Mouse (Mus musculus) lung, embryonic 16.5 days (tissue): ENCODE measurements around the gene Sepsecs. TPM values are rescaled to one million over a fixed set of nuclear protein-coding genes. Genes with fewer than 3 reads are reported as not detected.
A peak's percentile ranks its signal among the peaks of the same experiment; 100 is the strongest.

Source experiments
- ATAC-seq: fragments of 200-750 bp; cut with Nextera tagmentation; 2 replicates; pipeline ENCODE4 v1.8.0; 2017; ENCODE audit warnings: low read depth, mild to moderate bottlenecking, moderate library complexity
- H3K27ac ChIP-seq: fragments of 300-500 bp; sonication (generic); 2 replicates; pipeline ENCODE4 v1.5.1; 2014; ENCODE audit warnings: mild to moderate bottlenecking, control low read depth, low read length
- H3K27me3 ChIP-seq: fragments of 300-500 bp; sonication (generic); 2 replicates; pipeline ENCODE4 v1.6.1; 2014; ENCODE audit warnings: low read depth, low read length, mixed read lengths; ENCODE audit not compliant: control insufficient read depth, insufficient read depth
- H3K36me3 ChIP-seq: fragments of 300-500 bp; sonication (generic); 2 replicates; pipeline ENCODE4 v1.6.1; 2014; ENCODE audit warnings: low read length; ENCODE audit not compliant: control insufficient read depth, insufficient read depth
- H3K4me1 ChIP-seq: fragments of 300-500 bp; sonication (generic); replicated peaks from 2 replicates; pipeline ENCODE4 v1.6.1; 2014; ENCODE audit warnings: low read length, mixed read lengths; ENCODE audit not compliant: control insufficient read depth, insufficient read depth
- H3K4me2 ChIP-seq: fragments of 300-500 bp; sonication (generic); 2 replicates; pipeline ENCODE4 v1.6.1; 2014; ENCODE audit warnings: low read depth, low read length, control low read depth
- H3K4me3 ChIP-seq: fragments of 300-500 bp; sonication (generic); 2 replicates; pipeline ENCODE4 v1.5.1; 2014; ENCODE audit warnings: mild to moderate bottlenecking, low read length, control low read depth
- H3K9ac ChIP-seq: fragments of 300-500 bp; sonication (generic); 2 replicates; pipeline ENCODE4 v1.6.1; 2014; ENCODE audit warnings: low read length, control low read depth
- H3K9me3 ChIP-seq: fragments of 300-500 bp; sonication (generic); 2 replicates; pipeline ENCODE4 v1.6.1; 2016; ENCODE audit warnings: low read length; ENCODE audit not compliant: control insufficient read depth
- WGBS: fragments of 180-500 bp; shearing (Covaris S2); extraction: QIAGEN DNeasy Blood & Tissue Kit; methylation state at CpG from one replicate; pipeline ENCODE4 v1.1.7; 2014; 5-methylcytosine and 5-hydroxymethylcytosine counted together
- polyA plus RNA-seq: library from polyadenylated mRNA; unstranded; fragments of >200 nt; fragmentation: Nextera tagmentation; extraction: Ambion mirVana; gene quantifications from 2 replicates; pipeline ENCODE4 v1.2.1, GENCODE M21; 2015

Gene Sepsecs
- polyA plus RNA-seq, 1 experiment from 2014 or later = 9.7 TPM

DNA sequence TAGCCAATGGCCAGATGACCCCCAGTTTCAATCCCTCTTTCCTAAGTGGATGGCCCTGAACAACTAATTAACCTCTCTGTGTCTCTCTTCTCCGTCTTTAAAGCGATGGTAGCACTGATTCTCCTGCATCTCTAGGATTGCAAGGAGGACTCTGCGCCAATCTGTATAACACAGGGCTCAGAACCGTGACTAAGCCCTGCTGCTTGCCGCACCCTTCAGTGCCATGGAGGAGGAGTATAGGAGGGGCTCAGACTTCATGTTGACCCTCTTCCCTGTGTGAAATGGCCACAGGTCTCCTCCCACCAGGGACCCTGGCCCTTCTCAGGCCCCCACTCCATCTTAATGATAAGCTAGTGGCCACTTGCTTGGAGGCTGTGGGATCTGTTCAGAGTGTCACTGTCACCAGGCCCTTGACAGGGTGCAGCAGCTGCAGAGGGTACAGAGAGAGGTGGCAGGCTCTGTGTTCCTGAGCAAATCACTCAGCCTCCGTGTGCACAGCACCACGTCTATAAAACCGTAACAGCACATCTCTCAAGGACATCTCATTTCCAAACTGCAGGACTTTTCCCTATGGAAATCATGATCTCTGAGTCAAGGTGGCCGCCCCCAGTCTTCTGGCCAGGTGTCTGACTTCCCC, 51.7 kb downstream of the Sepsecs start:
- no peaks in the 10 kb centered on the region for H3K36me3 ChIP-seq
- peaks cover 2% of the 10 kb centered on the region; the same call in 1 of the 2 replicates for H3K27me3 ChIP-seq
- peaks cover 7% of the 10 kb centered on the region for H3K4me1 ChIP-seq
- H3K9ac ChIP-seq = peak overlapping the region; percentile 54
- no peak overlapping the region for H3K27ac ChIP-seq
- WGBS = 57% methylated on average over 9 of the region's 9 CpGs
- H3K4me2 ChIP-seq = peak overlapping the region; percentile 83
- no peak for ATAC-seq
- H3K4me3 ChIP-seq = peak overlapping the region; percentile 45
- no peaks in the 10 kb centered on the region for H3K9me3 ChIP-seq

DNA sequence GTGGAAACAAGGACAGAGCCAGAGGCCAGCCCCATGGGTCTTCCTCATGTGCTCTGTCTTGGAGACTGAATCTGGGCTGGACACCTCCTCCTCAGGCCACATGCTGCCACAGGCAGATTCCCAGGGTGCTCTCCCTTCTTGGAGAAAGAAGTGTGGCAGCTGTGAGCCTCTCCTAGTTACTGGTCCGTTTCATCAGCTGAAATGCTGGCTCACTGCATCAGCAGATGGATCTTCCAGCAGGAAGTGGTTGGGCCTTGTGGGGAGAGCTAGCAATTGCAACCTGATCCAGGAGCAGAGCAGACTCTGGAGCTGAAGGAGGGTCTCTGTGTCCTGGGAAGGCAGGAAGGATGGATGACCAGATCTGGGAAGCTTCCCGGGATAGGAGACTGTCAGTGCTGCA, 53.0 kb downstream of the Sepsecs start:
- 18% methylated on average over 2 of the region's 2 CpGs for WGBS
- H3K27ac ChIP-seq = no peak overlapping the region

GRCm38 (mm10) chr5:52615421-52615820, 54.1 kb downstream of the Sepsecs start:
- H3K27me3 ChIP-seq = peaks cover 2% of the 10 kb centered on the region; the same call in 1 of the 2 replicates
- no peaks in the 10 kb centered on the region for H3K36me3 ChIP-seq
- no peak overlapping the region for H3K4me2 ChIP-seq
- no peak overlapping the region for H3K4me3 ChIP-seq
- ATAC-seq = no peak
- WGBS = 61% methylated on average over 9 of the region's 9 CpGs
- H3K27ac ChIP-seq = no peak overlapping the region
- no peak overlapping the region for H3K9ac ChIP-seq
- peaks cover 7% of the 10 kb centered on the region for H3K4me1 ChIP-seq
- no peaks in the 10 kb centered on the region for H3K9me3 ChIP-seq

More for the DNA sequence above, 53.0 kb downstream of the Sepsecs start:
- ATAC-seq = peak; percentile 58
- no peaks in the 10 kb centered on the region for H3K9me3 ChIP-seq
- H3K4me2 ChIP-seq = no peak overlapping the region
- no peak overlapping the region for H3K9ac ChIP-seq
- no peak overlapping the region for H3K4me3 ChIP-seq
- no peaks in the 10 kb centered on the region for H3K36me3 ChIP-seq
- H3K27me3 ChIP-seq = peaks cover 2% of the 10 kb centered on the region; the same call in 1 of the 2 replicates
- peaks cover 7% of the 10 kb centered on the region for H3K4me1 ChIP-seq

- ATAC-seq = no peak
- H3K4me1 ChIP-seq = peaks cover 7% of the 10 kb centered on the region
- no peak overlapping the region for H3K27ac ChIP-seq
- H3K27me3 ChIP-seq = peaks cover 2% of the 10 kb centered on the region; the same call in 1 of the 2 replicates
- no peaks in the 10 kb centered on the region for H3K9me3 ChIP-seq
- H3K4me3 ChIP-seq = no peak overlapping the region
- H3K4me2 ChIP-seq = no peak overlapping the region
- WGBS = 72% methylated on average over 4 of the region's 4 CpGs
- H3K9ac ChIP-seq = no peak overlapping the region
- H3K36me3 ChIP-seq = no peaks in the 10 kb centered on the region
Measured at GRCm38 (mm10) chr5:52614686-52615085, 54.8 kb downstream of the Sepsecs start.

DNA sequence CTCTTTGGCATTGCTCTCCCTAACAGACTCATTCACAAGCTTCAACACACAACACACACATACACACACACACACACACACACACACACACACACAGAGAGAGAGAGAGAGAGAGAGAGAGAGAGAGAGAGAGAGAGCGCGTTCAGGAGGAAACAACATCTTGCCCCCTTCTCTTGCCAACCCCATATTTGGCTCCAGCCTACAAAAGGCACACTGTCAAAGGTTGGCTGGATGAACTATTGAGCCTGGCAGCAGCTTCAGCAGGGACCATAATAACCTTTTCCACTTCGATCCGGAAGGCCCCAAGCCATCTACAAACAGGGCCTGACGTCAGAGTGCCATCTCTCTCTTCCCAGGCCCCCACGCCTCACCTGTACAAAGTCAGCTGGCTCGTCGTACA, 56.7 kb downstream of the Sepsecs start:
- H3K4me2 ChIP-seq = no peak overlapping the region
- WGBS = 75% methylated on average over 6 of the region's 8 CpGs
- ATAC-seq = no peak

GRCm38 (mm10) chr5:52611315-52611895, 58.1 kb downstream of the Sepsecs start:
- Histone ChIP-seq H3K9me3 (peaks cover 2% of the 10 kb centered on the region; the same call in 1 of the 2 replicates), H3K4me3 (no peak overlapping the region), H3K36me3 (no peaks in the 10 kb centered on the region), H3K9ac (no peak overlapping the region), H3K27ac (no peak overlapping the region), H3K27me3 (no peaks in the 10 kb centered on the region), H3K4me1 (no peaks in the 10 kb centered on the region), H3K4me2 (no peak overlapping the region)
- 69% methylated on average over 10 of the region's 10 CpGs for WGBS
- ATAC-seq = no peak

More for the DNA sequence above, 56.7 kb downstream of the Sepsecs start:
- no peak overlapping the region for H3K4me3 ChIP-seq
- no peaks in the 10 kb centered on the region for H3K4me1 ChIP-seq
- H3K9ac ChIP-seq = no peak overlapping the region
- no peak overlapping the region for H3K27ac ChIP-seq
- H3K27me3 ChIP-seq = no peaks in the 10 kb centered on the region
- H3K9me3 ChIP-seq = peaks cover 2% of the 10 kb centered on the region; the same call in 1 of the 2 replicates
- no peaks in the 10 kb centered on the region for H3K36me3 ChIP-seq

DNA sequence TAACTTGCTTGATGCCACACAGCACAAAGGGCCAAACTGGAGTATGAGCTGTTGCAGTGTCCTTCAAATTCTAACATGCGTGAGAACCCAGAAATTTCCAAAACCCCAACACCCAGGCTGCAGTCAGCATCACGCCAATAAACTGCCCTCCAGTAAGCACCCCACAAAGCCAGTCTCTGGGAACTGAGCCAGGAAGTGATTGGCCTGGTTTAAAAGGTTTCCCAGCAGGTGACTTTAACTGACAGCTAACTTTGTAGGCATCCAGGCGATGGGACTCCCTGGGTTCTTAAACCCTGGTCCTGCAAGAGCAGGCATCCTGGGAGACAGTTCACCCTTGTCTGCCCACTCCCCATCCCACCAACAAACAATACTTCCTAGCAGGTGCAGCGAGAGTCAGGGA, 59.2 kb downstream of the Sepsecs start:
- Histone ChIP-seq H3K36me3 (no peaks in the 10 kb centered on the region), H3K27ac (no peak overlapping the region), H3K4me2 (no peak overlapping the region), H3K4me3 (no peak overlapping the region), H3K9me3 (peaks cover 2% of the 10 kb centered on the region; the same call in 1 of the 2 replicates), H3K27me3 (no peaks in the 10 kb centered on the region), H3K9ac (no peak overlapping the region), H3K4me1 (no peaks in the 10 kb centered on the region)
- WGBS = 61% methylated on average over 4 of the region's 4 CpGs
- no peak for ATAC-seq

DNA sequence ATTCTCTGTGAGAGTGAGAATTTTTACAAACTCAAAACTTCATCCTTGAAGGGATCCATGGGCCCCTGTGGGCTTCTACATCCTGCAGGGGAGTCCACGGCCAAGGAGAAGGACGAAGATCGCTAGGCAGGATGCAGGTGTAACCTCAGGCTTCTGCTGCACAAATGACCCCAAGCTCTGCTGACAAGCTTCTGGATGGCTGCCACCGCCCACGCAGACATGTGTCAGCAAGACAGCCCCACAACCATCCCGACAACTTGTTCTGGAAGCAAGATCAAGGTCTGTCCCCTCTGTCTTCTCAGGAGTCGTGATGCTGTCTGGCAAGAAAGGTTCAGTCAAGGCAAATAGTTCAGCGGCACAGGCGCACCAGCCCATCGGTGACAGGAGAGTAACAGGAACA, 59.8 kb downstream of the Sepsecs start:
- H3K9me3 ChIP-seq = peaks cover 2% of the 10 kb centered on the region; the same call in 1 of the 2 replicates
- WGBS = 39% methylated on average over 10 of the region's 10 CpGs
- no peak overlapping the region for H3K4me3 ChIP-seq
- H3K4me1 ChIP-seq = no peaks in the 10 kb centered on the region
- no peak for ATAC-seq
- H3K4me2 ChIP-seq = no peak overlapping the region
- no peaks in the 10 kb centered on the region for H3K27me3 ChIP-seq
- H3K9ac ChIP-seq = no peak overlapping the region
- H3K36me3 ChIP-seq = no peaks in the 10 kb centered on the region
- no peak overlapping the region for H3K27ac ChIP-seq

DNA sequence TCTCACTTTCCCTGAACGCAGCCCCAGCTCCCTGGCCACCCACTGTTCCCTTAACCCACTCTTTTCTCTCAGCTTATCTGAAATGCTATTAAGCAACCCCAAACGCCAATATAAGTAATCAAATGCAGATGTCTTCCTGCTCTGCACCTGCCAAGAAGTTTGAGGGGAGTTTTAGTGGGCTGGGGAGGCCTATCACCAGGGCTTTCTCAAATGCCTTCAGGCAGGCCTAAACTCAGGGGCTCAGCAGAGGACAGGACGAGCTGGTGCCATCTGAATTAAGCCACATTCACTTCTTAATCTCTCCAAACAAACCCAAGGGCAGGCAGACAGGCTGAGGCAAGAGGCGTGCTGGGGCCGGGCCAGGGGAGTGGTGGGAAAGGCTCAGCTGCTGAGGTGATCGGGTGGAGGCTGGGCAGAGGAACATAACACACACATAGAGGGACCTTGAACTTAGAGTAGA, 64.9 kb downstream of the Sepsecs start:
- H3K4me3 ChIP-seq = no peak overlapping the region
- no peak overlapping the region for H3K4me2 ChIP-seq
- H3K9ac ChIP-seq = no peak overlapping the region
- H3K27ac ChIP-seq = no peak overlapping the region
- WGBS = 41% methylated on average over 6 of the region's 6 CpGs
- peaks cover 2% of the 10 kb centered on the region; the same call in 1 of the 2 replicates for H3K9me3 ChIP-seq
- H3K36me3 ChIP-seq = no peaks in the 10 kb centered on the region
- no peaks in the 10 kb centered on the region for H3K27me3 ChIP-seq
- no peaks in the 10 kb centered on the region for H3K4me1 ChIP-seq
- no peak for ATAC-seq
